Mouse (Mus musculus) ES-Bruce4 (cell line): ENCODE results near the gene Rpl3l.

Experiments
- CTCF ChIP-seq: IDR thresholded peaks from one replicate; pipeline ENCODE4 v1.8.1; 2011; ENCODE audit warnings: low read depth, low read length
- EP300 ChIP-seq: IDR thresholded peaks from 2 replicates; pipeline ENCODE4 v1.6.1; 2011; ENCODE audit warnings: low read depth, low read length; ENCODE audit not compliant: insufficient read depth
- POLR2A ChIP-seq: IDR thresholded peaks from one replicate; pipeline ENCODE4 v1.8.1; 2011; ENCODE audit warnings: low read length; ENCODE audit not compliant: insufficient read depth

GRCm38 (mm10) chr17:24752415-24753394 lies 25.1 kb downstream of the Rpl3l start, which contains the start of gene Hs3st6:
- no peak for TF ChIP-seq POLR2A
- TF ChIP-seq CTCF: no peak
- no peak for TF ChIP-seq EP300
